Mouse (Mus musculus) myocyte (in vitro differentiated cells): ENCODE measurements around the gene Ehf. TPM values are rescaled to one million over a fixed set of nuclear protein-coding genes. Genes with fewer than 3 reads are reported as not detected.

Experiments
- H3K27me3 ChIP-seq: one replicate; pipeline ENCODE4 v1.6.1; 2011; ENCODE audit not compliant: control insufficient read depth, insufficient read depth, insufficient read length
- H3K36me3 ChIP-seq: one replicate; pipeline ENCODE4 v1.6.1; 2011; ENCODE audit not compliant: control insufficient read depth, insufficient read depth
- H3K4me2 ChIP-seq: one replicate; pipeline ENCODE4 v1.6.1; 2011; ENCODE audit warnings: low read depth, control low read depth
- H3K4me3 ChIP-seq: one replicate; pipeline ENCODE4 v1.5.1; 2011; ENCODE audit warnings: mild to moderate bottlenecking, control low read depth, moderate library complexity
- H3K79me2 ChIP-seq: one replicate; pipeline ENCODE4 v1.6.1; 2011; ENCODE audit not compliant: control insufficient read depth, insufficient read depth
- H3ac ChIP-seq: one replicate; pipeline ENCODE4 v1.6.1; 2011; ENCODE audit not compliant: control insufficient read depth, insufficient read length
- CEBPB ChIP-seq: IDR thresholded peaks from 2 replicates; pipeline ENCODE4 v1.6.1; 2011; ENCODE audit warnings: mild to moderate bottlenecking, moderate library complexity; ENCODE audit not compliant: poor library complexity, insufficient read depth, severe bottlenecking
- E2F4 ChIP-seq: IDR thresholded peaks from one replicate; pipeline ENCODE4 v1.6.1; 2011; ENCODE audit warnings: mild to moderate bottlenecking, control low read depth, moderate library complexity; ENCODE audit not compliant: insufficient read depth
- MAX ChIP-seq: IDR thresholded peaks from one replicate; pipeline ENCODE4 v1.6.1; 2011; ENCODE audit warnings: low read depth, mild to moderate bottlenecking, control low read depth
- MYOD1 ChIP-seq, 3 experiments: IDR thresholded peaks; one replicate each; pipeline ENCODE4 v1.6.1; 2011; ENCODE audit warnings: control low read depth in 2 of 3, low read depth in 2 of 3, mild to moderate bottlenecking in 2 of 3, moderate library complexity in 1 of 3; ENCODE audit not compliant: insufficient read length in 2 of 3, control insufficient read depth in 1 of 3
- MYOG ChIP-seq, 3 experiments: IDR thresholded peaks; one replicate each; pipeline ENCODE4 v1.6.1; 2011; ENCODE audit warnings: control low read depth in 2 of 3, low read depth in 2 of 3, mild to moderate bottlenecking in 2 of 3; ENCODE audit not compliant: insufficient read length in 2 of 3, control insufficient read depth in 1 of 3, insufficient read depth in 1 of 3
- POLR2A ChIP-seq: IDR thresholded peaks from one replicate; pipeline ENCODE4 v1.6.1; 2011; ENCODE audit warnings: low read depth, mild to moderate bottlenecking, control low read depth, moderate library complexity; ENCODE audit not compliant: insufficient read length
- POLR2AphosphoS2 ChIP-seq: IDR thresholded peaks from one replicate; pipeline ENCODE4 v1.6.1; 2011; ENCODE audit warnings: low read depth, control low read depth; ENCODE audit not compliant: insufficient read length
- REST ChIP-seq: IDR thresholded peaks from one replicate; pipeline ENCODE4 v1.6.1; 2011; ENCODE audit warnings: mild to moderate bottlenecking, control low read depth, moderate library complexity; ENCODE audit not compliant: insufficient read depth, insufficient read length
- SRF ChIP-seq: IDR thresholded peaks from one replicate; pipeline ENCODE4 v1.6.1; 2011; ENCODE audit warnings: low read depth; ENCODE audit not compliant: control insufficient read depth, insufficient read length
- TCF12 ChIP-seq: IDR thresholded peaks from one replicate; pipeline ENCODE4 v1.6.1; 2011; ENCODE audit warnings: mild to moderate bottlenecking, control low read depth; ENCODE audit not compliant: poor library complexity, insufficient read depth, severe bottlenecking
- TCF3 ChIP-seq: IDR thresholded peaks from one replicate; pipeline ENCODE4 v1.6.1; 2011; ENCODE audit warnings: low read depth, control low read depth; ENCODE audit not compliant: insufficient read length
- USF1 ChIP-seq: IDR thresholded peaks from one replicate; pipeline ENCODE4 v1.6.1; 2011; ENCODE audit warnings: low read depth, mild to moderate bottlenecking, control low read depth, moderate library complexity
- polyA plus RNA-seq: library from polyadenylated mRNA; unstranded; fragments of >200 nt; fragmentation: generic; extraction: Trizol; gene quantifications from one replicate; pipeline ENCODE4 v1.2.1, GENCODE M21; 2012; ENCODE audit warnings: missing spikeins

Gene Ehf
- polyA plus RNA-seq, 1 experiment: not detected

DNA sequence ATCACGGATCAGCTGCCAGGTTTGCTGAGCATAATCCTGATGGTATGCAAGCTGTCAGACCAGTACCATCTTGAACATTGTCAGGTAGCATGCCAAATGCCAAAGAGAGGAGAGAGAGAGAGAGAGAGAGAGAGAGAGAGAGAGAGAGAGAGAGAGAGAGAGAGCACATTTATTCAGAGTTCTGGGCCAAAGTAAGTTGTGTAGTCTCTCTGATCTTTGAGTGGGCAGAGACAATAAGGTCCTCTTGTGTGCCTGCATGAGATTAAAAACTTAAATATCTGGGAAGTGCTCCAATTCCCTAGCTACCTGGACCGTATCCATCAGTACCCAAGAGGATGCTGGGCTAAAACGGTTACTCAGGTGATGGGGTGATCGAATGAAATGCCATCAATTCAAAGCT, 87.3 kb downstream of the Ehf start:
- TF ChIP-seq SRF: no peak
- TF ChIP-seq E2F4: no peak
- TF ChIP-seq POLR2AphosphoS2: no peak
- TF ChIP-seq MYOD1 (IDR thresholded peaks at IDR 0.05; ENCODE audit: control insufficient read depth in 1 of 3, insufficient read length in 2 of 3, low read depth in 2 of 3): no peak
- no peak for TF ChIP-seq REST
- TF ChIP-seq TCF3: no peak
- no peak for TF ChIP-seq USF1
- TF ChIP-seq TCF12: no peak
- H3K36me3 ChIP-seq: no peaks in the 10 kb centered on the region

DNA sequence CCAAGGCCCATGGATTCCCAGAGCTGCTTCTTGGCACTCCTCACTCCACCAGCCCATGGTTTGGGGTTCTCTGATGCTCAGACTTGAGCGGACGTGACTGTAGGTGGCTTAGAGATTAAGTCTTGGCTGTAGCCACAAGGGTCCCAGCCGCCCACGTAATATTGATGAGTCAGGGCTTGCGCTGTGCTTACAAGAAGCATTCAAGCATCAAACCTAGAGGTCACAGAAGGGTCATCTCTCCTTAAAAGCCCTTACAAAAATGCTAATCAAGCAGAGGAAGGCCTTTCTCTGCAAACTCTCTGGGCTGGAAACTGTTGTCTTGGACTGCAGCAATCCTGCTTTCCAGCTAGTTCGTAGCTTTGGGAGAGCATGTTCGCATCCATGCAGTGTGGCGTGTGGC, 88.2 kb downstream of the Ehf start:
- no peak overlapping the region for H3K4me3 ChIP-seq

More for the DNA sequence above, 87.3 kb downstream of the Ehf start:
- Histone ChIP-seq H3K27me3 (peaks cover 6% of the 10 kb centered on the region), H3K79me2 (no peaks in the 10 kb centered on the region), H3K4me2 (no peak overlapping the region), H3ac (no peak overlapping the region), H3K4me3 (no peak overlapping the region)

GRCm38 (mm10) chr2:103213547-103213946, 89.5 kb downstream of the Ehf start:
- H3K4me2 ChIP-seq: no peak overlapping the region
- H3ac ChIP-seq: no peak overlapping the region
- no peak overlapping the region for H3K4me3 ChIP-seq
- no peaks in the 10 kb centered on the region for H3K27me3 ChIP-seq
- no peak for TF ChIP-seq SRF
- no peaks in the 10 kb centered on the region for H3K79me2 ChIP-seq
- H3K36me3 ChIP-seq: no peaks in the 10 kb centered on the region

More for the DNA sequence above, 88.2 kb downstream of the Ehf start:
- no peak overlapping the region for H3ac ChIP-seq
- no peaks in the 10 kb centered on the region for H3K27me3 ChIP-seq
- no peaks in the 10 kb centered on the region for H3K79me2 ChIP-seq
- no peaks in the 10 kb centered on the region for H3K36me3 ChIP-seq
- TF ChIP-seq REST: no peak
- TF ChIP-seq MYOG (IDR thresholded peaks at IDR 0.05; ENCODE audit: control insufficient read depth in 1 of 3, insufficient read depth in 1 of 3, insufficient read length in 2 of 3, low read depth in 2 of 3): no peak
- no peak for TF ChIP-seq POLR2AphosphoS2
- TF ChIP-seq TCF12: no peak
- TF ChIP-seq POLR2A: no peak
- TF ChIP-seq MYOD1 (IDR thresholded peaks at IDR 0.05; ENCODE audit: control insufficient read depth in 1 of 3, insufficient read length in 2 of 3, low read depth in 2 of 3): no peak
- TF ChIP-seq E2F4: no peak
- TF ChIP-seq MAX: no peak
- TF ChIP-seq USF1: no peak
- TF ChIP-seq SRF: no peak
- TF ChIP-seq CEBPB: no peak
- TF ChIP-seq TCF3: no peak
- no peak overlapping the region for H3K4me2 ChIP-seq

Other genes with a start within 250 kb of the Ehf start
- 37.4 TPM for gene Pdhx, start 229.8 kb downstream of the Ehf start, polyA plus RNA-seq
- 46.4 TPM for gene Apip, start 229.6 kb downstream of the Ehf start, polyA plus RNA-seq
- gene Elf5, start 108.4 kb upstream of the Ehf start, polyA plus RNA-seq: not detected
- gene Cat, start 181.9 kb upstream of the Ehf start, polyA plus RNA-seq: 16.3 TPM